Mouse (Mus musculus) neural tube, embryonic 12.5 days (tissue): ENCODE data around the gene Iqcg. TPM values are rescaled to one million over a fixed set of nuclear protein-coding genes. Genes with fewer than 3 reads are reported as not detected.
"Not testable (repeated sequence)": the region's sequence is repeated elsewhere in the genome, so short reads cannot be mapped to it uniquely, and the experiment has no call there.

Experiments used
- ATAC-seq: fragments of 200-750 bp; cut with Nextera tagmentation; 2 replicates; pipeline ENCODE4 v1.8.0; 2017; ENCODE audit warnings: low read depth, mild to moderate bottlenecking, moderate TSS enrichment, moderate library complexity; ENCODE audit not compliant: low FRiP score
- H3K27ac ChIP-seq: fragments of 300-500 bp; sonication (generic); 2 replicates; pipeline ENCODE4 v1.5.1; 2016
- H3K27me3 ChIP-seq: fragments of 300-500 bp; sonication (generic); replicated peaks from 2 replicates; pipeline ENCODE4 v1.6.1; 2016; ENCODE audit warnings: mild to moderate bottlenecking
- H3K36me3 ChIP-seq: fragments of 300-500 bp; sonication (generic); 2 replicates; pipeline ENCODE4 v1.6.1; 2016; ENCODE audit warnings: mild to moderate bottlenecking
- H3K4me1 ChIP-seq: fragments of 300-500 bp; sonication (generic); 2 replicates; pipeline ENCODE4 v1.6.1; 2016
- H3K4me2 ChIP-seq: fragments of 300-500 bp; sonication (generic); replicated peaks from 2 replicates; pipeline ENCODE4 v1.6.1; 2016; ENCODE audit warnings: mild to moderate bottlenecking
- H3K4me3 ChIP-seq: fragments of 300-500 bp; sonication (generic); 2 replicates; pipeline ENCODE4 v1.5.1; 2016
- H3K9ac ChIP-seq: fragments of 300-500 bp; sonication (generic); 2 replicates; pipeline ENCODE4 v1.6.1; 2016; ENCODE audit warnings: mild to moderate bottlenecking
- H3K9me3 ChIP-seq: fragments of 300-500 bp; sonication (generic); 2 replicates; pipeline ENCODE4 v1.6.1; 2016; ENCODE audit warnings: mild to moderate bottlenecking
- WGBS: fragments of 180-500 bp; shearing (Covaris S2); methylation state at CpG from one replicate; pipeline ENCODE4 v1.1.7; 2016; 5-methylcytosine and 5-hydroxymethylcytosine counted together
- polyA plus RNA-seq: library from polyadenylated mRNA; unstranded; fragments of >200 nt; fragmentation: Nextera tagmentation; extraction: Ambion mirVana; gene quantifications from 2 replicates; pipeline ENCODE4 v1.2.1, GENCODE M21; 2016

The Iqcg gene
- polyA plus RNA-seq, 1 experiment from 2014 or later, result 4.5 TPM

GRCm38 (mm10) chr16:33062682-33063131 is 6.7 kb upstream of the Iqcg start:
- H3K9me3 ChIP-seq, result no peaks in the 10 kb centered on the region
- peak; percentile 65 for ATAC-seq
- H3K36me3 ChIP-seq, result peaks cover 36% of the 10 kb centered on the region
- WGBS, result under 1% methylated on average over 35 of the region's 35 CpGs
- peak overlapping the region; percentile 83 for H3K4me2 ChIP-seq
- H3K27ac ChIP-seq, result no peak overlapping the region
- peak overlapping the region; percentile 70 for H3K9ac ChIP-seq
- H3K4me3 ChIP-seq, result peak overlapping the region; percentile 60
- H3K27me3 ChIP-seq, result no peaks in the 10 kb centered on the region
- peaks cover 25% of the 10 kb centered on the region for H3K4me1 ChIP-seq

GRCm38 (mm10) chr16:33062024-33062681 is 6.1 kb upstream of the Iqcg start, which contains the start of gene Lmln:
TSS of gene Lmln (plus strand) at chr16:33062521.
- peaks cover 36% of the 10 kb centered on the region for H3K36me3 ChIP-seq
- peak; percentile 97 for ATAC-seq
- peak within 1 kb of the TSS; percentile 83 for H3K4me2 ChIP-seq
- H3K4me1 ChIP-seq, result peaks cover 28% of the 10 kb centered on the region
- under 1% methylated on average over 64 of the region's 64 CpGs for WGBS
- no peaks in the 10 kb centered on the region for H3K27me3 ChIP-seq
- H3K4me3 ChIP-seq, result peak within 1 kb of the TSS; percentile 60
- no peaks in the 10 kb centered on the region for H3K9me3 ChIP-seq
- peak within 1 kb of the TSS; percentile 70 for H3K9ac ChIP-seq
- H3K27ac ChIP-seq, result 0 out of 2 replicates have a peak within 1 kb of the TSS, but pooled peaks have one; percentile 27

- Histone ChIP-seq H3K27ac (no peak overlapping the region), H3K4me3 (no peak overlapping the region), H3K4me1 (peaks cover 28% of the 10 kb centered on the region), H3K9me3 (no peaks in the 10 kb centered on the region), H3K27me3 (no peaks in the 10 kb centered on the region), H3K36me3 (peaks cover 29% of the 10 kb centered on the region), H3K4me2 (peak overlapping the region; percentile 83), H3K9ac (no peak overlapping the region)
- no peak for ATAC-seq
- WGBS, result 47% methylated on average over 11 of the region's 11 CpGs
Observed at GRCm38 (mm10) chr16:33061400-33061799, 5.4 kb upstream of the Iqcg start.

- no peak for ATAC-seq
- Histone ChIP-seq H3K36me3 (peaks cover 29% of the 10 kb centered on the region), H3K4me1 (peaks cover 28% of the 10 kb centered on the region), H3K4me2 (no peak overlapping the region), H3K27ac (no peak overlapping the region), H3K9ac (no peak overlapping the region), H3K27me3 (no peaks in the 10 kb centered on the region), H3K9me3 (no peaks in the 10 kb centered on the region), H3K4me3 (no peak overlapping the region)
- 68% methylated on average over 2 of the region's 2 CpGs for WGBS
Observed at GRCm38 (mm10) chr16:33060926-33061325, 4.9 kb upstream of the Iqcg start.

GRCm38 (mm10) chr16:33059471-33059870 is 3.5 kb upstream of the Iqcg start:
- H3K36me3 ChIP-seq, result peaks cover 29% of the 10 kb centered on the region
- no peak overlapping the region for H3K9ac ChIP-seq
- H3K27me3 ChIP-seq, result no peaks in the 10 kb centered on the region
- peaks cover 30% of the 10 kb centered on the region for H3K4me1 ChIP-seq
- no peak overlapping the region for H3K4me2 ChIP-seq
- H3K27ac ChIP-seq, result no peak overlapping the region
- ATAC-seq, result no peak
- no peaks in the 10 kb centered on the region for H3K9me3 ChIP-seq
- H3K4me3 ChIP-seq, result no peak overlapping the region
- WGBS, result 92% methylated on average over 1 of the region's 1 CpGs

GRCm38 (mm10) chr16:33058656-33059055 is 2.6 kb upstream of the Iqcg start:
- H3K27me3 ChIP-seq, H3K4me2 ChIP-seq, ATAC-seq, H3K9me3 ChIP-seq, H3K4me3 ChIP-seq, H3K27ac ChIP-seq, H3K9ac ChIP-seq: not testable (repeated sequence)
- Histone ChIP-seq H3K4me1 (peaks cover 27% of the 10 kb centered on the region), H3K36me3 (peaks cover 29% of the 10 kb centered on the region)
- WGBS, result 88% methylated on average over 9 of the region's 9 CpGs

GRCm38 (mm10) chr16:33058033-33058432 is 2.0 kb upstream of the Iqcg start:
- ATAC-seq, result no peak
- H3K27ac ChIP-seq, result no peak overlapping the region
- WGBS, result 92% methylated on average over 16 of the region's 16 CpGs
- no peaks in the 10 kb centered on the region for H3K9me3 ChIP-seq
- H3K9ac ChIP-seq, result no peak overlapping the region
- H3K4me1 ChIP-seq, result peaks cover 21% of the 10 kb centered on the region
- H3K4me3 ChIP-seq, result no peak overlapping the region
- H3K36me3 ChIP-seq, result peaks cover 29% of the 10 kb centered on the region
- no peaks in the 10 kb centered on the region for H3K27me3 ChIP-seq
- H3K4me2 ChIP-seq, result peak overlapping the region; percentile 71

GRCm38 (mm10) chr16:33056786-33057185 is 768 bp upstream of the Iqcg start:
- H3K27ac ChIP-seq, result peak overlapping the region; percentile 79
- no peaks in the 10 kb centered on the region for H3K27me3 ChIP-seq
- peak overlapping the region; percentile 95 for H3K9ac ChIP-seq
- H3K4me1 ChIP-seq, result peaks cover 15% of the 10 kb centered on the region
- peak overlapping the region; percentile 71 for H3K4me2 ChIP-seq
- H3K36me3 ChIP-seq, result peaks cover 29% of the 10 kb centered on the region
- peak overlapping the region; percentile 89 for H3K4me3 ChIP-seq
- peak; percentile 44 for ATAC-seq
- under 1% methylated on average over 24 of the region's 24 CpGs for WGBS
- H3K9me3 ChIP-seq, result no peaks in the 10 kb centered on the region

GRCm38 (mm10) chr16:33055655-33056054 is 363 bp downstream of the Iqcg start:
- peaks cover 26% of the 10 kb centered on the region for H3K36me3 ChIP-seq
- H3K27ac ChIP-seq, result no peak overlapping the region
- no peaks in the 10 kb centered on the region for H3K27me3 ChIP-seq
- 25% methylated on average over 10 of the region's 10 CpGs for WGBS
- peaks cover 13% of the 10 kb centered on the region for H3K4me1 ChIP-seq
- peak overlapping the region; percentile 71 for H3K4me2 ChIP-seq
- H3K9ac ChIP-seq, result 0 out of 2 replicates have a peak overlapping the region, but pooled peaks have one; percentile 33
- H3K4me3 ChIP-seq, result peak overlapping the region; percentile 89
- peak; percentile 42; the same call in 1 of the 2 replicates for ATAC-seq
- H3K9me3 ChIP-seq, result no peaks in the 10 kb centered on the region

GRCm38 (mm10) chr16:33054927-33055326 is 1.1 kb downstream of the Iqcg start:
- WGBS, result 88% methylated on average over 2 of the region's 2 CpGs
- H3K9ac ChIP-seq, H3K27me3 ChIP-seq, H3K4me2 ChIP-seq, H3K4me3 ChIP-seq, H3K9me3 ChIP-seq, ATAC-seq, H3K27ac ChIP-seq: not testable (repeated sequence)
- peaks cover 19% of the 10 kb centered on the region for H3K36me3 ChIP-seq
- H3K4me1 ChIP-seq, result peaks cover 13% of the 10 kb centered on the region

- ATAC-seq, result no peak
- Histone ChIP-seq H3K27me3 (no peaks in the 10 kb centered on the region), H3K36me3 (peaks cover 2% of the 10 kb centered on the region; the same call in 1 of the 2 replicates), H3K4me2 (no peak overlapping the region), H3K4me3 (no peak overlapping the region), H3K9ac (no peak overlapping the region), H3K4me1 (peaks cover 10% of the 10 kb centered on the region), H3K27ac (no peak overlapping the region), H3K9me3 (no peaks in the 10 kb centered on the region)
- 81% methylated on average over 5 of the region's 5 CpGs for WGBS
Observed at GRCm38 (mm10) chr16:33053141-33053540, 2.9 kb downstream of the Iqcg start.

GRCm38 (mm10) chr16:33049809-33050208 is 6.2 kb downstream of the Iqcg start:
- Histone ChIP-seq H3K4me3 (no peak overlapping the region), H3K36me3 (no peaks in the 10 kb centered on the region), H3K9ac (no peak overlapping the region), H3K4me1 (no peaks in the 10 kb centered on the region), H3K4me2 (no peak overlapping the region), H3K27ac (no peak overlapping the region), H3K27me3 (no peaks in the 10 kb centered on the region), H3K9me3 (no peaks in the 10 kb centered on the region)
- 95% methylated on average over 16 of the region's 16 CpGs for WGBS
- ATAC-seq, result no peak

GRCm38 (mm10) chr16:33048686-33049085 is 7.3 kb downstream of the Iqcg start:
- no peak overlapping the region for H3K4me3 ChIP-seq
- no peak overlapping the region for H3K9ac ChIP-seq
- H3K4me2 ChIP-seq, result no peak overlapping the region
- ATAC-seq, result no peak
- H3K27me3 ChIP-seq, result no peaks in the 10 kb centered on the region
- no peaks in the 10 kb centered on the region for H3K36me3 ChIP-seq
- WGBS, result 81% methylated on average over 2 of the region's 2 CpGs
- H3K27ac ChIP-seq, result no peak overlapping the region
- no peaks in the 10 kb centered on the region for H3K9me3 ChIP-seq
- no peaks in the 10 kb centered on the region for H3K4me1 ChIP-seq
